Mouse (Mus musculus) splenic B cell, adult 2 months (primary cell): ENCODE data around the gene Calr.

Experiments
- DNase-seq: peaks from one replicate; pipeline ENCODE4 v3.0.0-alpha.2; 2011; ENCODE audit warnings: low read depth, low spot score
- H3K27me3 ChIP-seq: 2 replicates; pipeline ENCODE4 v1.6.1; 2012; ENCODE audit warnings: mild to moderate bottlenecking, low read length, moderate library complexity, mixed read lengths; ENCODE audit not compliant: control insufficient read depth, poor library complexity, insufficient read depth, severe bottlenecking
- H3K36me3 ChIP-seq: 2 replicates; pipeline ENCODE4 v1.6.1; 2012; ENCODE audit warnings: mild to moderate bottlenecking, low read length, moderate library complexity, mixed read lengths; ENCODE audit not compliant: control insufficient read depth, poor library complexity, insufficient read depth, severe bottlenecking

Gene Calr

GRCm38 (mm10) chr8:84793791-84794485 lies 52.8 kb downstream of the Calr start:
- DNase-seq = no peak
- Histone ChIP-seq H3K36me3 (no peaks in the 10 kb centered on the region), H3K27me3 (no peaks in the 10 kb centered on the region)

GRCm38 (mm10) chr8:84793134-84793533 lies 53.6 kb downstream of the Calr start:
- no peak for DNase-seq
- no peaks in the 10 kb centered on the region for H3K27me3 ChIP-seq
- no peaks in the 10 kb centered on the region for H3K36me3 ChIP-seq

- H3K36me3 ChIP-seq = no peaks in the 10 kb centered on the region
- no peaks in the 10 kb centered on the region for H3K27me3 ChIP-seq
Observed at GRCm38 (mm10) chr8:84792429-84792947, 54.2 kb downstream of the Calr start.

More at GRCm38 (mm10) chr8:84792429-84792947, 54.2 kb downstream of the Calr start:
- DNase-seq = no peak
